Mouse (Mus musculus) neural tube, embryonic 12.5 days (tissue): ENCODE measurements around the gene Tmem100. TPM values are rescaled to one million over a fixed set of nuclear protein-coding genes. Genes with fewer than 3 reads are reported as not detected.

Experiments
- ATAC-seq: fragments of 200-750 bp; cut with Nextera tagmentation; 2 replicates; pipeline ENCODE4 v1.8.0; 2017; ENCODE audit warnings: low read depth, mild to moderate bottlenecking, moderate TSS enrichment, moderate library complexity; ENCODE audit not compliant: low FRiP score
- H3K27ac ChIP-seq: fragments of 300-500 bp; sonication (generic); 2 replicates; pipeline ENCODE4 v1.5.1; 2016
- H3K27me3 ChIP-seq: fragments of 300-500 bp; sonication (generic); replicated peaks from 2 replicates; pipeline ENCODE4 v1.6.1; 2016; ENCODE audit warnings: mild to moderate bottlenecking
- H3K36me3 ChIP-seq: fragments of 300-500 bp; sonication (generic); 2 replicates; pipeline ENCODE4 v1.6.1; 2016; ENCODE audit warnings: mild to moderate bottlenecking
- H3K4me1 ChIP-seq: fragments of 300-500 bp; sonication (generic); 2 replicates; pipeline ENCODE4 v1.6.1; 2016
- H3K4me2 ChIP-seq: fragments of 300-500 bp; sonication (generic); replicated peaks from 2 replicates; pipeline ENCODE4 v1.6.1; 2016; ENCODE audit warnings: mild to moderate bottlenecking
- H3K4me3 ChIP-seq: fragments of 300-500 bp; sonication (generic); 2 replicates; pipeline ENCODE4 v1.5.1; 2016
- H3K9ac ChIP-seq: fragments of 300-500 bp; sonication (generic); 2 replicates; pipeline ENCODE4 v1.6.1; 2016; ENCODE audit warnings: mild to moderate bottlenecking
- H3K9me3 ChIP-seq: fragments of 300-500 bp; sonication (generic); 2 replicates; pipeline ENCODE4 v1.6.1; 2016; ENCODE audit warnings: mild to moderate bottlenecking
- WGBS: fragments of 180-500 bp; shearing (Covaris S2); methylation state at CpG from one replicate; pipeline ENCODE4 v1.1.7; 2016; 5-methylcytosine and 5-hydroxymethylcytosine counted together
- polyA plus RNA-seq: library from polyadenylated mRNA; unstranded; fragments of >200 nt; fragmentation: Nextera tagmentation; extraction: Ambion mirVana; gene quantifications from 2 replicates; pipeline ENCODE4 v1.2.1, GENCODE M21; 2016

Gene Tmem100
- polyA plus RNA-seq, 1 experiment from 2014 or later: 7.1 TPM

DNA sequence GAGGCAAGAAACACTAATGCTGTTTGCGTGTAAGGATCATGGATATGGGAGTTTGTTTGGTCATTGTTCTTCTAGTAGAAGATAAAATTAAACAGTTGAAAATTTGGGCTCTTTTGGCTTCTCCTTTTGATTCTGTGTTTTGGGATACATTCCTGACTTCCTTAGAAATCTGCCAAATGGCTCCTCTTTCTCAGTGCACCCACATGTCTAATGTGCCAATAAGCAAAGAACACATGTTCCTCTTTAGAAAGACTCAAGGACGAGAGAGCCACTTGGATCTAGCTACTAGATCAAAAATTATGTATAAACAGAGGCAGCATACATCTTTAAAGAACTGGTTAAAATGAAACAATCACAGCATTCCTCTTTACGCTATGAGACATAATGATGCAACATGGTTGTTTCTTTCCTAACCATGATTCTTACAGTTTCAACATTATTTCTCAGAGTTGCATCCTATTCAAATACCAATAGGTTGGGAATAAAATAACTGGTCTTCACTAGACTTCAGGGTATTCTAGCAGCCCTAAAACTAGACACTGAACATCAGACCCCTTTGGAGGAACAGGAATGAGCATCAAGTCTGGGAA lies 50.6 kb downstream of the Tmem100 start:
- no peak overlapping the region for H3K9ac ChIP-seq
- no peak overlapping the region for H3K4me2 ChIP-seq
- no peak overlapping the region for H3K27ac ChIP-seq
- H3K4me1 ChIP-seq: no peaks in the 10 kb centered on the region
- 92% methylated on average over 3 of the region's 3 CpGs for WGBS
- no peaks in the 10 kb centered on the region for H3K27me3 ChIP-seq
- no peak for ATAC-seq
- H3K9me3 ChIP-seq: no peaks in the 10 kb centered on the region
- H3K4me3 ChIP-seq: no peak overlapping the region
- H3K36me3 ChIP-seq: no peaks in the 10 kb centered on the region

- Histone ChIP-seq H3K27ac (no peak overlapping the region), H3K27me3 (no peaks in the 10 kb centered on the region), H3K9me3 (no peaks in the 10 kb centered on the region), H3K4me3 (no peak overlapping the region), H3K4me2 (no peak overlapping the region), H3K36me3 (no peaks in the 10 kb centered on the region), H3K4me1 (no peaks in the 10 kb centered on the region), H3K9ac (no peak overlapping the region)
- no peak for ATAC-seq
- WGBS: 84% methylated on average over 10 of the region's 10 CpGs
Measured at GRCm38 (mm10) chr11:90081820-90082596, 51.9 kb downstream of the Tmem100 start.

DNA sequence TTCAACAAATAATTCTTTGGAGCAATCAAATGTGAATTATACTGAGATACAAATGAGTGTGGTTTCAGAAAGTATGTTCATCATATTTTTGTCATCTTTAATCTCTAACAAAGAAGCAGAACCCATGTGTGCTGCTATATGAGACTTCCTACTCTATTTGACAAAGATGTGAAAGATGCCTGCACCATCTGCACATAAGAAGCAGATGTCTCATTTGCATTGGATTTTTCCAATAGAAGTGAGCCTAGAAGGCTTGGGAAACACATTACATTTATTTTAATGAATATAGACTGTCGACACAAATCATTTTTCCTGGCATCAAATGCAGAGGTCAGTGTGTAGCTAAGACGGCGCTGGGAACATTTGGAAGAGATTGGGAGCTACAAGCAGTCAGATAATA lies 52.9 kb downstream of the Tmem100 start:
- Histone ChIP-seq H3K4me3 (no peak overlapping the region), H3K27ac (no peak overlapping the region), H3K9ac (no peak overlapping the region), H3K4me1 (no peaks in the 10 kb centered on the region), H3K27me3 (no peaks in the 10 kb centered on the region), H3K4me2 (no peak overlapping the region), H3K36me3 (no peaks in the 10 kb centered on the region), H3K9me3 (no peaks in the 10 kb centered on the region)
- no peak for ATAC-seq
- 69% methylated on average over 3 of the region's 3 CpGs for WGBS

DNA sequence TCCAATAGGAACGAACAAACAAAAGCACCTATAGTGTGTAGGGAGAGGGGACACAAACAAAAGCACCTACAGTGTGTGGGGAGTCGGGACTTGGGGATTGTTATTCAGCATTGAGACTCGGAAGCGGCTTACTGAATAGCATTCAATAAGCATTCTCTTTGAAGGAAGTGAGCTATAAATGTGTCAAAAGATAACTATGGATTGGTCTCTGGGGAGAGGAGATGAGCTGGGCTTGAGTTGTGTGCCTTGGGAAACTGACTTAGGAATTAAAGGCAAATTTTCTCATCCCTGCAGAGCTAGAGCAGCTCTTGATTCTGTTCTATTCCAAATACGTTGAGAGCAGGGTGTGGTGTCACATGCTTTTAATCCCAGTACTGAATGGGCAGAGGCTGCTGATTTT lies 54.0 kb downstream of the Tmem100 start:
- H3K27me3 ChIP-seq: no peaks in the 10 kb centered on the region
- no peak overlapping the region for H3K4me3 ChIP-seq
- no peak overlapping the region for H3K27ac ChIP-seq
- H3K36me3 ChIP-seq: no peaks in the 10 kb centered on the region
- no peaks in the 10 kb centered on the region for H3K4me1 ChIP-seq
- 38% methylated on average over 5 of the region's 5 CpGs for WGBS
- no peaks in the 10 kb centered on the region for H3K9me3 ChIP-seq
- H3K9ac ChIP-seq: no peak overlapping the region
- no peak for ATAC-seq
- H3K4me2 ChIP-seq: no peak overlapping the region

Other genes with a start within 250 kb of the Tmem100 start
- 5.6 and 5.7 TPM in 2 replicates for gene Pctp, start 27.5 kb upstream of the Tmem100 start, polyA plus RNA-seq
- gene Gm45716, start 157.3 kb downstream of the Tmem100 start, polyA plus RNA-seq: 21.5 and 25.3 TPM in 2 replicates
- gene Mmd, start 219.1 kb downstream of the Tmem100 start, polyA plus RNA-seq: 79.0 and 86.9 TPM in 2 replicates